ENCODE assay signal across 9 mouse cellular contexts in the genomic region with DNA sequence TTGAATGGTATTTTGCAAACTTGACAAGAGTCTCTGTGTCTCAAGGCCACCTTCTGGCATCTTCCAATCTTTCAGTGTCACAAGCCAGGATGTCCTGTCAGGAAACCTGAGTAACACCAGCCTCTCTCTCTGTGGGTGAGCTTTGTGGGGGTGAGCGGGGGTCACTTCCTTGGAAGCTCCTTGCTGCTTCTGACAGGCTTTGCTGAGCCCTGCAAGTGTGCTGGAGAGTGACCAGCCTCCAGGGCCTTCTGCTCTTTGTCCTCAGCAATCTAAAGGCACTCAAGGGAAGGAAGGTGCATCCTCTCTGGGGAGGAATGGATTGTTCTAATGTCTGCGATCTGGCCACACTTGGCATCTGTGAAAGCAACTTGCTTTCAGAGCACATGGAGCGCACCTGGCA. TPM values are rescaled to one million over a fixed set of nuclear protein-coding genes. Genes with fewer than 3 reads are reported as not detected.
DNase-seq lines count a peak whose midpoint lies in the region; ATAC-seq lines count a peak whose summit lies in the region.
"Had no signal": no experiment of that assay in that cellular context is flagged by ENCODE, and none has a peak within 500 bp of the region (broad histone marks: within the 10 kb centered on the region; RNA-seq: fewer than 3 reads in every experiment).

No protein-coding gene starts in this region.

- ATAC-seq in liver, embryonic 11.5 days (replicated peaks; ENCODE audit: low FRiP score): no peak
- no peak for ATAC-seq in liver, embryonic 12.5 days
- no peak for ATAC-seq in neural tube, embryonic 12.5 days (ENCODE audit: low FRiP score, low read depth)
- no peak for ATAC-seq in megakaryocyte-erythroid progenitor cell, adult 5-6 weeks (replicated peaks; ENCODE audit: low FRiP score, low TSS enrichment, poor library complexity, severe bottlenecking)
- ATAC-seq: Patski had no signal

- intact Hi-C loops in left cerebral cortex, postnatal 14 days (cut with DNase I): no loop called here

- H3K9me3 ChIP-seq in liver, embryonic 11.5 days (ENCODE audit: control insufficient read depth, low read length): no peaks in the 10 kb centered on the region
- H3K9me3 ChIP-seq in liver, embryonic 12.5 days (replicated peaks): no peaks in the 10 kb centered on the region
- no peaks in the 10 kb centered on the region for H3K9me3 ChIP-seq in neural tube, embryonic 12.5 days

- peaks cover 25% of the 10 kb centered on the region for H3K4me1 ChIP-seq in liver, embryonic 11.5 days (replicated peaks; ENCODE audit: control insufficient read depth, insufficient read depth, low read length)
- peaks cover 48% of the 10 kb centered on the region for H3K4me1 ChIP-seq in liver, embryonic 12.5 days
- H3K4me1 ChIP-seq in neural tube, embryonic 12.5 days: peaks cover 22% of the 10 kb centered on the region

- no peak overlapping the region for H3K4me3 ChIP-seq in liver, embryonic 11.5 days (ENCODE audit: low read depth, low read length)
- H3K4me3 ChIP-seq in liver, embryonic 12.5 days: no peak overlapping the region
- no peak overlapping the region for H3K4me3 ChIP-seq in neural tube, embryonic 12.5 days

- H3K36me3 ChIP-seq in liver, embryonic 11.5 days (ENCODE audit: control insufficient read depth, insufficient read depth, low read length): no peaks in the 10 kb centered on the region
- H3K36me3 ChIP-seq in liver, embryonic 12.5 days: no peaks in the 10 kb centered on the region; the same call in 1 of the 2 replicates
- no peaks in the 10 kb centered on the region for H3K36me3 ChIP-seq in neural tube, embryonic 12.5 days

- WGBS in liver, embryonic 11.5 days: 68% methylated on average over 3 of the region's 3 CpGs
- WGBS in liver, embryonic 12.5 days (ENCODE audit: insufficient replicate concordance): 57% methylated on average over 3 of the region's 3 CpGs
- 58% methylated on average over 3 of the region's 3 CpGs for WGBS in neural tube, embryonic 12.5 days

- peak overlapping the region; percentile 9; the same call in 1 of the 2 replicates for H3K27ac ChIP-seq in liver, embryonic 11.5 days (ENCODE audit: low read depth, low read length)
- H3K27ac ChIP-seq in liver, embryonic 12.5 days: no peak overlapping the region; the same call in 1 of the 2 replicates
- H3K27ac ChIP-seq in neural tube, embryonic 12.5 days: no peak overlapping the region

- no peak for DNase-seq in liver, embryonic 11.5 days (ENCODE audit: low spot score)
- peak; percentile 50 to 66 for DNase-seq in heart, adult 9 months (ENCODE audit: low spot score in 2 of 2)
- peak; percentile 79 for DNase-seq in kidney, adult 9 months
- DNase-seq in right cerebral cortex, adult 18-20 months: no peak
- no peak for DNase-seq in left cerebral cortex, postnatal 14 days (ENCODE audit: low spot score in 2 of 2)

- H3K27me3 ChIP-seq in liver, embryonic 11.5 days (replicated peaks; ENCODE audit: control insufficient read depth, insufficient read depth, low read length): no peaks in the 10 kb centered on the region
- no peaks in the 10 kb centered on the region for H3K27me3 ChIP-seq in liver, embryonic 12.5 days (replicated peaks)
- no peaks in the 10 kb centered on the region for H3K27me3 ChIP-seq in neural tube, embryonic 12.5 days (replicated peaks)
- H3K27me3 ChIP-seq: Patski had no signal

- no peak overlapping the region for H3K9ac ChIP-seq in liver, embryonic 11.5 days (ENCODE audit: low read depth, low read length)
- no peak overlapping the region for H3K9ac ChIP-seq in liver, embryonic 12.5 days
- no peak overlapping the region for H3K9ac ChIP-seq in neural tube, embryonic 12.5 days

- H3K4me2 ChIP-seq in liver, embryonic 11.5 days: no peak overlapping the region
- H3K4me2 ChIP-seq in liver, embryonic 12.5 days: no peak overlapping the region
- 0 out of 2 replicates have a peak overlapping the region, but pooled peaks have one; percentile 6 for H3K4me2 ChIP-seq in neural tube, embryonic 12.5 days (replicated peaks)

RNA-seq across cellular contexts. Expression of gene C87436, which starts 41.1 kb away (rescaled TPM):
- 24.8 and 25.9 TPM in 2 replicates for polyA plus RNA-seq in liver, embryonic 11.5 days (2014; fragmentation: Nextera tagmentation; extraction: Ambion mirVana)
- 17.9 and 18.8 TPM in 2 replicates for polyA plus RNA-seq in liver, embryonic 12.5 days (2016; fragmentation: Nextera tagmentation; extraction: Ambion mirVana)
- 25.1 and 27.8 TPM in 2 replicates for polyA plus RNA-seq in neural tube, embryonic 12.5 days (2016; fragmentation: Nextera tagmentation; extraction: Ambion mirVana)
- total RNA-seq in megakaryocyte-erythroid progenitor cell, adult 5-6 weeks (2014; fragmentation: Nextera tagmentation): 29.8 and 33.8 TPM in 2 replicates
- total RNA-seq in megakaryocyte-erythroid progenitor cell, adult 5-6 weeks (2017): 12.4 and 21.9 TPM in 2 replicates
- total RNA-seq in left cerebral cortex, postnatal 14 days (2021): 10 to 100 TPM; 13.7 to 14.3 TPM

RNA-seq across cellular contexts. Expression of gene Pcbp1, which starts 46.8 kb away (rescaled TPM):
- 543 and 554 TPM in 2 replicates for polyA plus RNA-seq in liver, embryonic 11.5 days (2014; fragmentation: Nextera tagmentation; extraction: Ambion mirVana)
- 465 and 466 TPM in 2 replicates for polyA plus RNA-seq in liver, embryonic 12.5 days (2016; fragmentation: Nextera tagmentation; extraction: Ambion mirVana)
- 568 and 599 TPM in 2 replicates for polyA plus RNA-seq in neural tube, embryonic 12.5 days (2016; fragmentation: Nextera tagmentation; extraction: Ambion mirVana)
- 289 and 315 TPM in 2 replicates for total RNA-seq in megakaryocyte-erythroid progenitor cell, adult 5-6 weeks (2014; fragmentation: Nextera tagmentation)
- 118 and 123 TPM in 2 replicates for total RNA-seq in megakaryocyte-erythroid progenitor cell, adult 5-6 weeks (2017)
- 100 to 1,000 TPM; 182 to 190 TPM for total RNA-seq in left cerebral cortex, postnatal 14 days (2021)

RNA-seq across cellular contexts. Expression of gene Gm44790, which starts 52.9 kb away (rescaled TPM):
- polyA plus RNA-seq in liver, embryonic 11.5 days (2014; fragmentation: Nextera tagmentation; extraction: Ambion mirVana): 0.47 TPM in 1 of 2 replicates, not detected in the other
- not detected in 2 replicates for polyA plus RNA-seq in liver, embryonic 12.5 days (2016; fragmentation: Nextera tagmentation; extraction: Ambion mirVana)
- 0.37 TPM in 1 of 2 replicates, not detected in the other for polyA plus RNA-seq in neural tube, embryonic 12.5 days (2016; fragmentation: Nextera tagmentation; extraction: Ambion mirVana)
- total RNA-seq in megakaryocyte-erythroid progenitor cell, adult 5-6 weeks (2014; fragmentation: Nextera tagmentation): not detected in 2 replicates
- 4.9 TPM in 1 of 2 replicates, not detected in the other for total RNA-seq in megakaryocyte-erythroid progenitor cell, adult 5-6 weeks (2017)
- under 1 TPM in 1 of 2 experiments, not detected in 1; 0.49 TPM for total RNA-seq in left cerebral cortex, postnatal 14 days (2021)

Comparison
In these comparisons a context has a peak if more than half of its experiments do, and no peak if none do; other contexts are left out.
1. DNase-seq: peak in heart, adult 9 months (2 of 2) and kidney, adult 9 months (single experiment); none in liver, embryonic 11.5 days (single experiment), right cerebral cortex, adult 18-20 months (single experiment) and left cerebral cortex, postnatal 14 days (0 of 2).